Comparison of ENCODE assay signal across 8 mouse cellular contexts in the genomic region with DNA sequence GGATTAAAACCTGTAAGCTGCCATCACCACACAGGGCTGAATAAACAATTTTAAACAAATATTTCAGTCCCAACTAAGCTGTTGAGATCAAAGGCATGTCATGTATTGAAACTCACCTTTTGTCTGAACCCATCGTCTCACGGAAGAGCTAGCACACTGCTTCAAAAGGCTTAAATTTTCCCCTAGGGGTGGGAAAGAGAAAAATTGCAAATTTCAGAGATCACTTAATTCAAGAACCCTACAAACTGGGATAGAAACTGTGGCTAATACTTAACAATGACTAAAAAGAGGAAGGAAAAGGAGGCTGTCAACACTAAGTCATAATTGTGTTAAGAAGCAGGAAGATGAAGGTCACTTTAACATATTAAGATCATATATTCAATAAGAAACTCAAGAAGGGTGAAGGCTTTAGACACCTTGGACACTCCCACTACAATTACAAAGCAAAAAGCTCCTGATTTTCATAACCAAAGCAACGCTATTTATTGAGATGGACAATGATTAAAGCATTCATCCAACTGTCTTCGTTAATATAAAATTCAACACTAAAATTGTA. TPM values are rescaled to one million over a fixed set of nuclear protein-coding genes. Genes with fewer than 3 reads are reported as not detected.
DNase-seq lines count a peak whose midpoint lies in the region; ATAC-seq lines count a peak whose summit lies in the region.

No protein-coding gene starts in this region.

- peaks cover 62% of the 10 kb centered on the region for H3K36me3 ChIP-seq in kidney, embryonic 14.5 days (ENCODE audit: control insufficient read depth, insufficient read depth, low read length)
- H3K36me3 ChIP-seq in hindbrain, embryonic 11.5 days (ENCODE audit: control insufficient read depth, insufficient read depth, low read length), result peaks cover 19% of the 10 kb centered on the region
- H3K36me3 ChIP-seq in midbrain, embryonic 14.5 days (ENCODE audit: control insufficient read depth, insufficient read depth, low read length), result peaks cover 66% of the 10 kb centered on the region

- peak overlapping the region; percentile 72 for H3K4me2 ChIP-seq in kidney, embryonic 14.5 days (replicated peaks; ENCODE audit: low read depth, low read length)
- H3K4me2 ChIP-seq in hindbrain, embryonic 11.5 days (replicated peaks; ENCODE audit: low read depth, low read length), result peak overlapping the region; percentile 65
- peak overlapping the region; percentile 84 for H3K4me2 ChIP-seq in midbrain, embryonic 14.5 days (ENCODE audit: low read length)

- no peak overlapping the region for H3K27ac ChIP-seq in kidney, embryonic 14.5 days (ENCODE audit: low read depth, low read length)
- H3K27ac ChIP-seq in hindbrain, embryonic 11.5 days (ENCODE audit: low read depth, low read length), result no peak overlapping the region; the same call in 1 of the 2 replicates
- H3K27ac ChIP-seq in midbrain, embryonic 14.5 days (replicated peaks; ENCODE audit: low read depth, low read length), result no peak overlapping the region; the same call in 1 of the 2 replicates

- peak overlapping the region; percentile 99 for H3K9ac ChIP-seq in kidney, embryonic 14.5 days (ENCODE audit: low read depth, low read length)
- peak overlapping the region; percentile 93 for H3K9ac ChIP-seq in hindbrain, embryonic 11.5 days (ENCODE audit: low read depth, low read length)
- H3K9ac ChIP-seq in midbrain, embryonic 14.5 days (replicated peaks; ENCODE audit: low read length), result peak overlapping the region; percentile 99

- H3K9me3 ChIP-seq in kidney, embryonic 14.5 days (ENCODE audit: control insufficient read depth, low read length), result no peaks in the 10 kb centered on the region
- H3K9me3 ChIP-seq in hindbrain, embryonic 11.5 days (ENCODE audit: control insufficient read depth, low read length), result no peaks in the 10 kb centered on the region
- H3K9me3 ChIP-seq in midbrain, embryonic 14.5 days (ENCODE audit: control insufficient read depth, low read length), result no peaks in the 10 kb centered on the region

- no peak for DNase-seq in kidney, postnatal 10 days
- DNase-seq in NIH3T3 (ENCODE audit: low read depth), result peak; percentile 13
- no peak for DNase-seq in hindbrain, embryonic 11.5 days (ENCODE audit: low spot score)
- DNase-seq in midbrain, embryonic 14.5 days, result peak; percentile 43
- no peak for DNase-seq in layer of hippocampus, adult 9-11 months
- DNase-seq in right cerebral cortex, postnatal 10 days (ENCODE audit: low spot score in 2 of 2), result no peak
- DNase-seq in layer of hippocampus, postnatal 10 days (ENCODE audit: low spot score in 2 of 2), result no peak

- no peaks in the 10 kb centered on the region for H3K27me3 ChIP-seq in kidney, embryonic 14.5 days (ENCODE audit: control insufficient read depth, insufficient read depth, low read length)
- H3K27me3 ChIP-seq in hindbrain, embryonic 11.5 days (ENCODE audit: control insufficient read depth, insufficient read depth, low read length), result no peaks in the 10 kb centered on the region
- no peaks in the 10 kb centered on the region for H3K27me3 ChIP-seq in midbrain, embryonic 14.5 days (ENCODE audit: control insufficient read depth, insufficient read depth, low read length)

- H3K4me3 ChIP-seq in kidney, embryonic 14.5 days (ENCODE audit: low read length), result peak overlapping the region; percentile 92
- peak overlapping the region; percentile 80 for H3K4me3 ChIP-seq in hindbrain, embryonic 11.5 days (ENCODE audit: low read depth, low read length)
- peak overlapping the region; percentile 98 for H3K4me3 ChIP-seq in midbrain, embryonic 14.5 days (replicated peaks; ENCODE audit: low read depth, low read length)

- ATAC-seq in kidney, embryonic 14.5 days (ENCODE audit: low FRiP score, low TSS enrichment), result no peak
- no peak for ATAC-seq in hindbrain, embryonic 11.5 days (ENCODE audit: low FRiP score)
- ATAC-seq in midbrain, embryonic 14.5 days (ENCODE audit: low FRiP score, low TSS enrichment), result no peak

- peaks cover 7% of the 10 kb centered on the region; the same call in 1 of the 2 replicates for H3K4me1 ChIP-seq in kidney, embryonic 14.5 days (ENCODE audit: control insufficient read depth, insufficient read depth, low read length)
- H3K4me1 ChIP-seq in hindbrain, embryonic 11.5 days (replicated peaks; ENCODE audit: control insufficient read depth, insufficient read depth, low read length), result no peaks in the 10 kb centered on the region
- H3K4me1 ChIP-seq in midbrain, embryonic 14.5 days (ENCODE audit: control insufficient read depth, insufficient read depth, low read length), result peaks cover 24% of the 10 kb centered on the region

- 15% methylated on average over 4 of the region's 4 CpGs for WGBS in kidney, embryonic 14.5 days
- WGBS in hindbrain, embryonic 11.5 days, result 22% methylated on average over 4 of the region's 4 CpGs
- 8% methylated on average over 4 of the region's 4 CpGs for WGBS in midbrain, embryonic 14.5 days

RNA-seq across cellular contexts. Expression of a gene that starts 1.3 kb away (rescaled TPM):
- 128 and 193 TPM in 2 replicates for polyA plus RNA-seq in kidney, embryonic 14.5 days (2014; fragmentation: Nextera tagmentation; extraction: Ambion mirVana)
- 198 and 241 TPM in 2 replicates for polyA plus RNA-seq in hindbrain, embryonic 11.5 days (2014; fragmentation: Nextera tagmentation; extraction: Ambion mirVana)
- polyA plus RNA-seq in midbrain, embryonic 14.5 days (2014; fragmentation: Nextera tagmentation; extraction: Ambion mirVana), result 190 and 241 TPM in 2 replicates
- total RNA-seq in layer of hippocampus, postnatal 10 days (2021), result 100 to 1,000 TPM; 159 to 181 TPM

RNA-seq across cellular contexts. Expression of a gene that starts 59.2 kb away (rescaled TPM):
- 32.4 and 38.4 TPM in 2 replicates for polyA plus RNA-seq in kidney, embryonic 14.5 days (2014; fragmentation: Nextera tagmentation; extraction: Ambion mirVana)
- polyA plus RNA-seq in hindbrain, embryonic 11.5 days (2014; fragmentation: Nextera tagmentation; extraction: Ambion mirVana), result 10.7 and 12.0 TPM in 2 replicates
- 34.0 and 37.0 TPM in 2 replicates for polyA plus RNA-seq in midbrain, embryonic 14.5 days (2014; fragmentation: Nextera tagmentation; extraction: Ambion mirVana)
- 1 to 10 TPM; 6.7 to 9.1 TPM for total RNA-seq in layer of hippocampus, postnatal 10 days (2021)

Comparison
In these comparisons a context has a peak if more than half of its experiments do, and no peak if none do; other contexts are left out.
1. DNase-seq: peak in NIH3T3 (single experiment) and midbrain, embryonic 14.5 days (single experiment); none in kidney, postnatal 10 days (single experiment), hindbrain, embryonic 11.5 days (single experiment), layer of hippocampus, adult 9-11 months (single experiment), right cerebral cortex, postnatal 10 days (0 of 2) and layer of hippocampus, postnatal 10 days (0 of 2).
2. Peak in every context shown above with its lines, with median percentiles within 50 percentile points of each other: H3K4me2 ChIP-seq, H3K4me3 ChIP-seq and H3K9ac ChIP-seq.